1 mouse cellular context compared by ENCODE assay signal in the genomic region with DNA sequence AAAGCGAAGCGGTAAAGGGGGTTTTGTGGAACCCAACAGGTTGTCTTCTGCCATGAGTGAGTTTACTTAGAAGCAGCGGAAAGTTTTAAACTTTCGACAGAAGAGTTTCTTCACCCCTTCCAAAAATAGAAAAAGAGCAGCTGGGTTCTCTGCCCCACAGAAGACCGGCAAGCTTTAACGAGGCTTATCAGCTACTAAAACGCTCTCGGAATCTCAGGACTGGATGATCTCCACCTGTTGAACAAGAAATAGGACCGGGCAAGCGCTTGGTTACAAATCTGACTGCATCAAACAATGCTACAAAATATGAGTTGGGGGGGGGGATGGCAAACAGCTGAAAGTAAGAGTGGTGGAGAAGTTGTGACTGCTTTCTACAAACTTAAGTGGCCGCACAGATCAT.
TF ChIP-seq lines count a peak whose summit lies in the region.

No protein-coding gene starts in this region.

TF ChIP-seq in CH12.LX, 34 proteins besides CTCF, POLR2A, EP300 and RAD21:
- TF ChIP-seq MEF2A (IDR thresholded peaks at IDR 0.05; ENCODE audit: borderline replicate concordance, low read depth, low read length) (peak; percentile 90), PAX5 (IDR thresholded peaks at IDR 0.05; ENCODE audit: low read length) (no peak)
